Mouse (Mus musculus) hindbrain, embryonic 11.5 days (tissue): ENCODE data around the gene Dda1. TPM values are rescaled to one million over a fixed set of nuclear protein-coding genes. Genes with fewer than 3 reads are reported as not detected.
A peak's percentile ranks its signal among the peaks of the same experiment; 100 is the strongest.

Source experiments
- ATAC-seq: fragments of 200-750 bp; cut with Nextera tagmentation; 2 replicates; pipeline ENCODE4 v1.8.0; 2017; ENCODE audit warnings: mild to moderate bottlenecking, moderate TSS enrichment, moderate library complexity; ENCODE audit not compliant: low FRiP score
- DNase-seq: peaks from one replicate; pipeline ENCODE4 v3.0.0-alpha.2; 2015; ENCODE audit warnings: low spot score
- H3K27ac ChIP-seq: fragments of 300-500 bp; sonication (generic); 2 replicates; pipeline ENCODE4 v1.5.1; 2014; ENCODE audit warnings: mild to moderate bottlenecking, low read depth, low read length
- H3K27me3 ChIP-seq: fragments of 300-500 bp; sonication (generic); 2 replicates; pipeline ENCODE4 v1.6.1; 2014; ENCODE audit warnings: mild to moderate bottlenecking, low read length, moderate library complexity, mixed read lengths; ENCODE audit not compliant: control insufficient read depth, insufficient read depth
- H3K36me3 ChIP-seq: fragments of 300-500 bp; sonication (generic); 2 replicates; pipeline ENCODE4 v1.6.1; 2014; ENCODE audit warnings: mild to moderate bottlenecking, low read length, moderate library complexity, mixed read lengths; ENCODE audit not compliant: control insufficient read depth, insufficient read depth
- H3K4me1 ChIP-seq: fragments of 300-500 bp; sonication (generic); replicated peaks from 2 replicates; pipeline ENCODE4 v1.6.1; 2014; ENCODE audit warnings: low read length, mixed read lengths; ENCODE audit not compliant: control insufficient read depth, insufficient read depth
- H3K4me2 ChIP-seq: fragments of 300-500 bp; sonication (generic); replicated peaks from 2 replicates; pipeline ENCODE4 v1.6.1; 2014; ENCODE audit warnings: mild to moderate bottlenecking, low read depth, low read length
- H3K4me3 ChIP-seq: fragments of 300-500 bp; sonication (generic); 2 replicates; pipeline ENCODE4 v1.5.1; 2014; ENCODE audit warnings: low read depth, low read length
- H3K9ac ChIP-seq: fragments of 300-500 bp; sonication (generic); 2 replicates; pipeline ENCODE4 v1.6.1; 2014; ENCODE audit warnings: low read depth, low read length
- H3K9me3 ChIP-seq: fragments of 300-500 bp; sonication (generic); 2 replicates; pipeline ENCODE4 v1.6.1; 2016; ENCODE audit warnings: low read length; ENCODE audit not compliant: control insufficient read depth
- WGBS: fragments of 180-500 bp; shearing (Covaris S2); extraction: QIAGEN DNeasy Blood & Tissue Kit; methylation state at CpG from one replicate; pipeline ENCODE4 v1.1.7; 2014; 5-methylcytosine and 5-hydroxymethylcytosine counted together
- polyA plus RNA-seq: library from polyadenylated mRNA; unstranded; fragments of >200 nt; fragmentation: Nextera tagmentation; extraction: Ambion mirVana; gene quantifications from 2 replicates; pipeline ENCODE4 v1.2.1, GENCODE M21; 2014

The Dda1 gene
- polyA plus RNA-seq, 1 experiment from 2014 or later: 143 TPM

- peak within 1 kb of the TSS; percentile 88 for H3K4me3 ChIP-seq
- peak within 1 kb of the TSS; percentile 85 for H3K4me2 ChIP-seq
- H3K27ac ChIP-seq: peak within 1 kb of the TSS; percentile 71
- peaks cover 8% of the 10 kb centered on the region; the same call in 1 of the 2 replicates for H3K36me3 ChIP-seq
- under 1% methylated on average over 59 of the region's 59 CpGs for WGBS
- no peaks in the 10 kb centered on the region for H3K27me3 ChIP-seq
- peak within 1 kb of the TSS; percentile 90 for H3K9ac ChIP-seq
- H3K9me3 ChIP-seq: no peaks in the 10 kb centered on the region
- peaks cover 15% of the 10 kb centered on the region for H3K4me1 ChIP-seq
- ATAC-seq (peak; percentile 81), DNase-seq (peak; percentile 100)
Observed at GRCm38 (mm10) chr8:71464513-71465500, 4.2 kb upstream of the Dda1 start, which contains the start of gene Mrpl34. Gene Mrpl34, plus strand, starts transcription at chr8:71464959.

- Histone ChIP-seq H3K27ac (no peak overlapping the region), H3K27me3 (no peaks in the 10 kb centered on the region), H3K36me3 (peaks cover 8% of the 10 kb centered on the region; the same call in 1 of the 2 replicates), H3K9ac (no peak overlapping the region), H3K4me3 (peak overlapping the region; percentile 88), H3K9me3 (no peaks in the 10 kb centered on the region), H3K4me1 (peaks cover 21% of the 10 kb centered on the region), H3K4me2 (peak overlapping the region; percentile 81)
- no peak for DNase-seq
- no peak for ATAC-seq
- 82% methylated on average over 8 of the region's 8 CpGs for WGBS
Observed at GRCm38 (mm10) chr8:71465733-71466132, 3.3 kb upstream of the Dda1 start.

GRCm38 (mm10) chr8:71466198-71466597 lies 2.8 kb upstream of the Dda1 start:
- DNase-seq (no peak), ATAC-seq (no peak)
- Histone ChIP-seq H3K27ac (no peak overlapping the region), H3K4me2 (no peak overlapping the region), H3K9me3 (no peaks in the 10 kb centered on the region), H3K4me1 (peaks cover 21% of the 10 kb centered on the region), H3K4me3 (no peak overlapping the region), H3K27me3 (no peaks in the 10 kb centered on the region), H3K36me3 (peaks cover 4% of the 10 kb centered on the region; the same call in 1 of the 2 replicates), H3K9ac (no peak overlapping the region)
- WGBS: 95% methylated on average over 5 of the region's 5 CpGs

- WGBS: 92% methylated on average over 2 of the region's 2 CpGs
- ATAC-seq (no peak), DNase-seq (no peak)
- Histone ChIP-seq H3K27ac (no peak overlapping the region), H3K4me1 (peaks cover 17% of the 10 kb centered on the region), H3K27me3 (no peaks in the 10 kb centered on the region), H3K36me3 (peaks cover 3% of the 10 kb centered on the region; the same call in 1 of the 2 replicates), H3K4me2 (no peak overlapping the region), H3K9me3 (no peaks in the 10 kb centered on the region), H3K4me3 (no peak overlapping the region), H3K9ac (no peak overlapping the region)
Observed at GRCm38 (mm10) chr8:71467201-71467600, 1.8 kb upstream of the Dda1 start.

GRCm38 (mm10) chr8:71468001-71468400 lies 998 bp upstream of the Dda1 start:
- Histone ChIP-seq H3K27me3 (no peaks in the 10 kb centered on the region), H3K9ac (no peak overlapping the region), H3K27ac (no peak overlapping the region), H3K4me3 (no peak overlapping the region), H3K9me3 (no peaks in the 10 kb centered on the region), H3K36me3 (peaks cover 4% of the 10 kb centered on the region; the same call in 1 of the 2 replicates), H3K4me1 (peaks cover 10% of the 10 kb centered on the region), H3K4me2 (no peak overlapping the region)
- WGBS: 86% methylated on average over 1 of the region's 1 CpGs
- ATAC-seq (no peak), DNase-seq (no peak)

- H3K4me2 ChIP-seq: peak overlapping the region; percentile 63
- peak overlapping the region; percentile 75 for H3K9ac ChIP-seq
- no peaks in the 10 kb centered on the region for H3K27me3 ChIP-seq
- peaks cover 4% of the 10 kb centered on the region; the same call in 1 of the 2 replicates for H3K36me3 ChIP-seq
- H3K4me1 ChIP-seq: peaks cover 6% of the 10 kb centered on the region; the same call in 1 of the 2 replicates
- no peaks in the 10 kb centered on the region for H3K9me3 ChIP-seq
- peak overlapping the region; percentile 71 for H3K27ac ChIP-seq
- DNase-seq (peak; percentile 77), ATAC-seq (peak; percentile 35)
- peak overlapping the region; percentile 84 for H3K4me3 ChIP-seq
- WGBS: 2% methylated on average over 24 of the region's 24 CpGs
Observed at GRCm38 (mm10) chr8:71469411-71469810, 412 bp downstream of the Dda1 start.

- no peaks in the 10 kb centered on the region for H3K9me3 ChIP-seq
- H3K36me3 ChIP-seq: peaks cover 4% of the 10 kb centered on the region; the same call in 1 of the 2 replicates
- ATAC-seq: no peak
- WGBS: 82% methylated on average over 3 of the region's 3 CpGs
- H3K9ac ChIP-seq: peak overlapping the region; percentile 75; the same call in 1 of the 2 replicates
- no peak for DNase-seq
- H3K27ac ChIP-seq: no peak overlapping the region
- H3K4me1 ChIP-seq: peaks cover 6% of the 10 kb centered on the region; the same call in 1 of the 2 replicates
- H3K27me3 ChIP-seq: no peaks in the 10 kb centered on the region
- H3K4me2 ChIP-seq: peak overlapping the region; percentile 63
- peak overlapping the region; percentile 84 for H3K4me3 ChIP-seq
Observed at GRCm38 (mm10) chr8:71470146-71470912, 1.3 kb downstream of the Dda1 start.

- WGBS: 84% methylated on average over 5 of the region's 5 CpGs
- peaks cover 9% of the 10 kb centered on the region; the same call in 1 of the 2 replicates for H3K4me1 ChIP-seq
- H3K27me3 ChIP-seq: no peaks in the 10 kb centered on the region
- no peak overlapping the region for H3K9ac ChIP-seq
- H3K9me3 ChIP-seq: no peaks in the 10 kb centered on the region
- peaks cover 4% of the 10 kb centered on the region; the same call in 1 of the 2 replicates for H3K36me3 ChIP-seq
- DNase-seq: no peak
- H3K4me2 ChIP-seq: no peak overlapping the region
- H3K27ac ChIP-seq: no peak overlapping the region
- ATAC-seq: no peak
- H3K4me3 ChIP-seq: no peak overlapping the region
Observed at GRCm38 (mm10) chr8:71470913-71471255, 1.9 kb downstream of the Dda1 start.
